Mouse (Mus musculus): ENCODE results near the gene Cdh20. TPM values are rescaled to one million over a fixed set of nuclear protein-coding genes. Genes with fewer than 3 reads are reported as not detected.

The Cdh20 gene
- total RNA-seq (2014; fragmentation: Nextera tagmentation) (not detected in 2 replicates), total RNA-seq (2017) (not detected in 2 replicates)

DNA sequence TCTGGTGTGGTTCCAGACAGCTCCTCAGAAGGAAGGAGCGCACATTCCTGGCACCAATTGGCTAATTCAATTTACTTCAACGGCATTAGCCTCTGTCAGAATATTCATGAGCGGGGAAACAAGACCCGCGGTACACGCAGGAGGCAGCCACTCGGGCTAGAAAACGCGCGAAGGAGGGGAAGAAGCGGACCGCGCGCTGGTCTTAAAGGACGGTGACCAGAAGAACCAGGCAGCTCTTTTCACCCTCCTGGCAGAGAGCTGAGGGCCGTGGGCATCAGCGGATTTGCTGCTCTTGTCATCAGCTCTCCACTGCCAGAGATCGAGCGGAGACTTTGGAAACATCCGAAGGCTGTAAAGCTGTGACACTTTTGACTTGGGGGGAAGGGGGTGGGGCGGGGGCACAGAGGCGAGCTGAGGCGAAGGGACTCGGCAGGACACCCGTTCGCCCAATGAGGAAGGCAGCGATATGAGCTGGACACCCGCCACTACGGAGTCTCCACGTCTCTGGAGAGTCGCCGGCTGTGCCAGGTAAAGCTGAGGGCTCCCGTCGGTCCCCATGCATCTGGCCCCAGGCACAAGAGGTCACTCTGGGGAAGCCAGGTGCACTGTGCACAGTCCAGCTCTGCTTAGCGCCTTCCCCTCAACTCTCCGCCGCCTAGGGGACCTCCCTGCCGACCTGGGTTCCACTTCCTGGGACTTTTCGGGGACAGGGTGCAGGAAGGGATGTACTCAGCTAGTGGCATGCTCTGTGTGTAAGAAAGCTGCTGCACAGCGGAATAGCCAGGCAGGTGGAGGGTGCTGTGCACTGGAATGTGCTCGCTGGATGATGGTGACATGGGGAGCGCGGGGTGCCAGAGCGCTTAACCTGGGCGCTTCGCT is at the start of gene Cdh20:
TSS of gene Cdh20 (plus strand) at position 159 of the 879 bp plus-strand sequence.
- 0 out of 2 replicates have a peak, but pooled peaks have one; percentile 9 for ATAC-seq (replicated peaks; ENCODE audit: poor library complexity, severe bottlenecking)

DNA sequence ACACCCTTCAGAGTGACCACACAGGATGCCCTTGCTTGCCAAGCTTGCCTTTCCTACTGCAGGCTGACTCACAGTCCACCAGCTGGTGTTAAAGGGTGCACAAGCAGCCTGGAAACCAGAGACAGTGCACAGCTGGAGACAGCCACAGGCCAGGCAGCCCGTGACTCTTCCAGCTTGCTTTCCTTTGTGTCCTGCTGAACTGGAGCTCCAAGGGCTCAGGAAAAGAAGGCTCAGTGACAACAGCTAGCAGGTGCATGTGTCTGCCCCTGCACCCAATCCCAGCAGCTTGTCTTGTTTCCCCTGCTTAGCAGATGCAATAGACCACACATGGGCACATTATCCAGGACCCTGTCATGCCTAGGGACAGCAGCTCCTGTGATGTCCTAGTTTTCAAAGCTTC is 21.5 kb upstream of the Cdh20 start:
- ATAC-seq (replicated peaks; ENCODE audit: poor library complexity, severe bottlenecking): no peak

DNA sequence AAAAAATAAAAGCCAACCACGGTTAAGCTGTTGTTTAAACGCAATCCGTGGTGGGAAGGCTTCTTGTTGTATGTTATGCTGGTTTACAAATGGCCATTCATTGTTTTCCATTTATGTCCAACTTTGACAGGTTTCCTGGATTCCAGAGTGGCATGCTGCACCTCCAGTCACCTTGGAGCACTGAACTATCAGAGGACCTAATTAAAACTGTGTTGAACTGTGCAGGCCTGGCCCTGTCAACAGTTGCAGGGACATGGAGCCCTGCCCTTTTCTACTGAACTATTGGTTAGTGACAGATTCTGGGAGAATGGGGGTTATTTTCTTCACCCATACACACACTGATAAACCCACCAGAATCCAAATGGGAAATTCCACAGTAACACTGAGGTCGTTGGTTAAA is 20.9 kb upstream of the Cdh20 start:
- no peak for ATAC-seq (replicated peaks; ENCODE audit: poor library complexity, severe bottlenecking)

DNA sequence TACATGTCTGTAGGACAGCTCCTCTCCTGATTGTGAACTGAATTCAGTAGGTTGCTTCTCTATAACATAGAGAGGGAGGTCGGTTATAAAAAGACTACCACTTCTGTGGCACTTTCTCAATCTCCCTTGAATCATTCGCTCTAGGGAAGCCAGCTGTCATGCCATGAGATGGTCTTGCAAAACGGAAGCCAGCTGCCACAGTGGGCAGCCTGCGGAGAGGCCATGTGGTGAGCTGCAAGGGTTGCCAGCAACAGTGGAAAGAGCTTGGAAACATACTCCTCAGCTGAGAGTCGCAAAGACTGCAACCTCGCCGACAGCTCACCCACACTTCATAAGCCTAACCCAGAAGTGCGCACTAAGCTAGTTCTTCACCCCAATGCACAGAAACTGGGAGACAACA is 13.8 kb upstream of the Cdh20 start:
- ATAC-seq (replicated peaks; ENCODE audit: poor library complexity, severe bottlenecking): peak; percentile 46; the same call in 1 of the 2 replicates

DNA sequence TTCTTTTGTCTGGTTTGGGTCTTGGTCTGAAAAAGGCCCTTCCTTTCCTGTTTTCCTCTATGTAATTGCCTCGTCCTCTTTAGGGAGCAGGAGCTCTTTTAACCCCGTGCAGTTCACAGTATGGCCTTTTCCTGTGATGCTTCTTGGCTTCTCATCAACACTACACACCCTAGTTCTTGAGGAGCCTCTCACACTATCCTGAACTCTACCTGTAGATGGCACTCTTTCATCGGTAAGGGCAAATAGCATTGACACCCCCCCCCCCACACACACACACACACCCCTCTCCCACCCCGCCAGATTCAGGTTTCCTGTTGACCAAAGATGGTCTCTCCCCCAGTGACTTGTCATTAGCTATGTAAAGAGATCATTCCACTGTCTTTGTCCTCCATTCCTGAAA is 12.4 kb upstream of the Cdh20 start:
- no peak for ATAC-seq (replicated peaks; ENCODE audit: poor library complexity, severe bottlenecking)

DNA sequence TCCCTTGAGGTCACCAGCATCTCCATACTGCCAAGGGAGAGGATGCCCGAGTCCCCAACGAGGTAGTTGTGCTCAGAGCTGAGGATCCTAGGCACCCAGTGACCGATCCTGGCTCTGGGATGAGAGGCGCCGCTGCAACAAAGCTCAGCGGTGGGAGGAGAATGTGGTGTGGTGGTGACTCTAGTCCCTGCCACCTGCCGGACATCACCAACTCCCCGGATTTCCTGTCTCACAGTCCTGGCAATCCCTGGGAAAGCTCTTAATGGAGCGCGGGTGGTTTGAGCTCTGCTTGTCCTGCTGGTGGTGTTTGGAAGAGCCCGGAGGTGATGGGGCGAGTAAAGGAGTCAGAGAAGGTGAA is 900 bp downstream of the Cdh20 start:
- ATAC-seq (replicated peaks; ENCODE audit: poor library complexity, severe bottlenecking): 0 out of 2 replicates have a peak, but pooled peaks have one; percentile 17

DNA sequence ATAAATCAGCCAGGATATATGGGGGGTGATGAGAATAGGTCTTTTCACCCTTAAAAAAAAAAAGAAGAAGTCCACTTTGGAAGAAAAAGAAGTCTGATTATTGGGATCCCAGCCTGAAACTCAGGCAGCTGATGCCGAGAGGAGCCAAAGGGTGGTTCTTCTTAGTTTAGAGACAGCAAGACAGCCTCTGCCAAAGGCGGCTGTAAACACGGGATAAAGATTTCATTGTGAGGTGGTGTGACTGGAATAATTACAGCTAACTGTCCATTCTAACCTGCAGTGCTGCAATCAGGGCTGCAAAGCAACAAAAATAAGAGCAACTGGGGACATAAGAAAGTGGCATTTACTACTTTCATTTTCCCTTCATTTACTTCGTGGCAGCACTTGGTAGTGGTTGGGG is 3.6 kb downstream of the Cdh20 start:
- ATAC-seq (replicated peaks; ENCODE audit: poor library complexity, severe bottlenecking): no peak

DNA sequence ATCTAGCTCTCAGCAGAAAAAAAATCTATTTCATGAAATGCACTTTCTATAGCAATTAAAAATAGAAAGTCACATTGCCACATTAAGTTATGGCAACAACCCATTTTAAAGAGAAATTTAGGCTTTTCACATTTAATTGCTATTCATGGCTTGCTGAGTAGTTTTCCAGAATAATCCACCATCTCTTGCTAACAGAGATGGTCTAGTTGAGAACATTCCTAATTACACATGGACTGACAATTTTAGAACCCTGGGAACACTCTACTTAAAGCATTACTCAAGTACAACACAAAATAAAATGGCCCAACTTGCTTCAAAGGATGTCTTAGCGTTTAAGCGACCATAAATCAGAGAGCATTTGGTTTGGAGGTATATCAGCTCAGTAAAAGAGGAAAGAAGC is 4.9 kb downstream of the Cdh20 start:
- no peak for ATAC-seq (replicated peaks; ENCODE audit: poor library complexity, severe bottlenecking)

DNA sequence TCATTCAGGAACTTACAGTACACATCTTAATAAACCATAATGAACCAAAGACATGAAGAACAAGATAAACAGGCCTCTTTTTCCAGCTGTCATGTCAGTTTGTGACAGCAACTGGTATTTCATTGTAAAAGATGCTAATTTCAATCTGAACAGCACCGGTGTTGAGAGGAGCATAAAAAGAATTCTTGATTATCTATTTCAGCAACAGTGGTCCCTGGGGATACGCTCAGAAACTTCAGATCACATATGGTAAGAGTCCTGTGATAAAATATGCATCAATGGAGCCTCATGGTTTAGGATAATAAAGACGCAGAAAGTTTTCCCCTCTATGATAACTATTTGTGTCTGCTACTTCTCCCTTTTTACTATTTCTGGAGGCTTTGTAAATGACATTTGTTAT is 25.2 kb downstream of the Cdh20 start:
- no peak for ATAC-seq (replicated peaks; ENCODE audit: poor library complexity, severe bottlenecking)

DNA sequence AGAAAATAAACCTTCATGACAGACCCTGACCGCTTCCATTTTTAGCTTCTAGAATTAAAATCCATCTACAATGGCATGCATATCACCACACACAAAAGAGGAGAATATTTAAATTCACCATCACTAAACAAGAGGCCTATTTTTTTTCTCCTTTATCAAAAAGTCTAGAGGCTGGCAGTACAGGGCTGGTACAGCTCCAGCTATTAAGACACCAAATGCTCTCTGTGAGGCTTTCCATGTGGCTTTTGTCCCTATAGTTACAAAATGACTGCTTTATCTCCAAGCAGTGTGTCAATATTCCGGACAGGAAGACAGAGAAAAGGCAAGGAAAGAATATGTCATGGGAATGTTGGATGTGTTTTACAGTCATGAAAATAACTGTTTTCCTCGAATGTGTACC is 27.8 kb downstream of the Cdh20 start:
- no peak for ATAC-seq (replicated peaks; ENCODE audit: poor library complexity, severe bottlenecking)

DNA sequence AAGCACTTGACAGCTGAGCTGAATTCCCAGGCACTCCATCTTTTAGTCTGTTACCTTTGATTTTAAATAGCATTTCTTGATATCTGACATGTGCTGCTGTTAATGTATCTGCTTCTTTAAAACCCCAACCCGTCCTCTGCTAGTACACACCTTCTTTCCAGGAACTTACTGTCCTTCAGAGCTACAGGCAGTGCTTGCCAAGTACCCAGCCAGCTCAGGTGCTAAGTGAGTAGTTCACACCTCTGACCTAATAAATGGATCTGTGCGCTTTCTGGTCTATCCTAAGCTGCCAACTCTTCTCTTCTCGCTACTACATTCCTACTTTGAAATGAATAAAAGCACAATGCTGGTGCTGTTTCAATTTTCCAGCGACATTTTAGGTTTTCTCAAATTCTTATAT is 28.8 kb downstream of the Cdh20 start:
- ATAC-seq (replicated peaks; ENCODE audit: poor library complexity, severe bottlenecking): no peak

DNA sequence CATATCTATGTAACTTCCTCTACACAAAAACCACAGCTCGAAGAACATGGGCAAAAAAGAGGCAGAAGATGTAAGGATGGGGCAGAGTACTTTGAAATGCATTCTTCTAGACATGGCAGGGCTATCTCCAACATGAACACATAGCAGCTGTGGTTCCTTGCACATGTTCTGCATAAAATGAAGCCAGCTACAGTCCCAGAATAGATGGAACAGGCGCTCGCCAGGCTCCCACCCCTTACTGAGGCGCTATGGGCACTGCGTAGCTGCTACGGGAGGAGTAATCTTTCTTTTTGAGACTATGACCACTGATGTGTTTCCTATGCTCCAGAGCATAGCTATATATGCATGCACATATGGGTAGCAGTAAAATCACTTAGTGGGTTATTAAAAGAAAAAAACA is 36.4 kb downstream of the Cdh20 start:
- ATAC-seq (replicated peaks; ENCODE audit: poor library complexity, severe bottlenecking): no peak

DNA sequence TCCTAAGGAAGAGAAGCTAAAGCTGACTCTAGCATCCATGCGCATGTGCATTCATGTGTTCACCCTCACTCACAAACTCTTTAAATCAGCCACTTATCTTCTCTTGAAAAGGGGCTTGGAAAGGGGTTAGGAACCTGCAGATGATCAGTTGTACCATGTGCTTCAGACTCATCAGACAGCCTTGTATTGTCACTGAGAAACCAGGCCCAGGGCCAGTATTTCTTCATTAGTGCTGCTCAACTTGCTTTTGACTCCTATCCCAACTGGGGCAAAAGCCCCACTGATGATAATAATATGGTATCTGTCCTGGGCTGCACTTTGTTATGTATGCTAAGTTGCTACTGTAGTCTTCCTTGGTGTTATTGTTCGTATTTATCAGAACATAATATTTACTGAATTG is 38.9 kb downstream of the Cdh20 start:
- ATAC-seq (replicated peaks; ENCODE audit: poor library complexity, severe bottlenecking): no peak

DNA sequence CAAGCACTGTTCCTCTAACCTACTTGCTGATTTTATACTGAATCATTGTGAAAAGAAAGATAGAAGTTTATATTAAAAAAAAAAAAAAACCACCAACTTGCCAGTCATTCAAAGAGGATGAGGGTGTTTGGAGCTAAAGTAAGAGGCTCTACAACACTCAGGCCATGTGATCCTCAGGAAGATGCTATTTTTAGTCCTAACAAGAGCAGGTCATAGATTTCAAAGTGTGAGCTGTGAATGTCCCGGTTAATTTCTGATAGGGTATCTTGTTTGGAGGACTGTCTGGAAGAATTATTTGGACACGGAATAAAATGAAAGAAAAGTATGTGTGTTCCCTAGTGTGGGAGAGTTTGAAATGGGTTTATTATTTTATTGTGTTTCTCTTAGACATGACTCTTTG is 49.2 kb downstream of the Cdh20 start:
- no peak for ATAC-seq (replicated peaks; ENCODE audit: poor library complexity, severe bottlenecking)

DNA sequence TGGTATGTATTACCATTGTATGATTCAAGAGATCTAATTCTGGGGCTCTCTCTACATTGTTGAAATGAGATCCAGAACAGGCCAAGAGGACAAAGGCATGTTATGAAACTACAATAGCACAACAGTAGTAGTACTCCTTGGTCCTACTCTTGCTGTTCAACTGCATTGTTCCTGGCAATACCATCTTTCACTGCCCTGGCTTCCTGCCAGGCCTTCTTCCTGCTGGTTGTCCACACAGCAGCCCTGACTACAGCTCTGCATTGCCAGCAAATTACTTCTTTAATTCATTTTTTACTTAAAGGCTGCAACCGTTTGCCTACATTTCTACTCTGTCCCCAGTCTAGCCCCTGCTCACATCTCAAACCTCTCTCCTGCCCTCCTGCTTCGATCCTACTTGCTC is 59.8 kb downstream of the Cdh20 start:
- ATAC-seq (replicated peaks; ENCODE audit: poor library complexity, severe bottlenecking): no peak

DNA sequence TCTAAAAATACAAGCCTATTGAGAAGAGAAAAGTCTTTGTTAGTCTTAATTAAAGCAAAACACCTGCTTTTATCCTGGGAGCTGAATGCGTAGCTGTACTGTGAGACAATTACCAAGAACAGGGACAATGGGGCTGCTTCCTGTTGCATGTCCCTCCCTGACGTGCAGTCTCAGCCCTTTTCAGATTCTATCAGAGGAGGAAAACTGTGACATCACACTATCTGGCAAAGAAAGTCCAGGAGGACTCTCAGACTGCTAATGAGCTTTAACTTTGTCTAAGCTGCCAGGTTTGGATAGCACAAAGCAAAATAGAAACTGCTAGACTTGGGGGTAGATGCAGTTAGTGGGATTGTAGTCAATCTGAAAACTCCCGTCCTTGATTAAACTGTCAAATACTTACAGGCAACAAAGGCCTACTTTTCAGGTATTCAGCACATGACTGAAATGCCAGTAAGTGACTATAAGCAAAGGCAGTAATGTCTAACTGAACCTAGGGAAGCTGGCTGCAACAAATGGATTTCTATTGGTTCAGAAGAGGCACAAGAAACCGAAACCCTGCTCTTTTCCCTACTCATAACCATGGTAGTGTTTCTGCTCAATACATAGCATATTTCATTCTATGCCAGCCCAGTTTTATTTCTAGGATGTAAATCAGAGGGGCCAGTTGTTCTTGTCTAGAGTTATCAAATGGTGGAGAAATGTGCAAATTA is 70.0 kb downstream of the Cdh20 start:
- ATAC-seq (replicated peaks; ENCODE audit: poor library complexity, severe bottlenecking): no peak

DNA sequence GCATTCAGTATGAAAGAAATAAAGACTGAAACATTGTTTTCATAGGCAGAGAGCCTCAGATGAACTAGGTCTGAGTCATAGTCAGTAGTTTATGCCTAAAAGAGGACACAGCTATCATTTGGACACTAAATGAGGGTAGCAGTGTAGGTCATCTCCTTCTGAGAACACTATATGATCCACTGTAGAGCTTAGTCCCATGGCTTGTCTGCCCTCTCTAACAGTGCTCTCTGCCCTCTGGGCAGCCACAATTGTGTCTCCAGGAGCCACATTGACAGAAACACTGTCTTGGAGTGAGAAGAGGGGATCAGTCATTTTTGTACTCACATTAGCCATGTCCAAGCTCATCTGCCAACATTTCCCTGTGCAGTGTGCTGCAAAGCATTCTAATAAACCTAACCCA is 70.7 kb downstream of the Cdh20 start:
- ATAC-seq (replicated peaks; ENCODE audit: poor library complexity, severe bottlenecking): no peak

DNA sequence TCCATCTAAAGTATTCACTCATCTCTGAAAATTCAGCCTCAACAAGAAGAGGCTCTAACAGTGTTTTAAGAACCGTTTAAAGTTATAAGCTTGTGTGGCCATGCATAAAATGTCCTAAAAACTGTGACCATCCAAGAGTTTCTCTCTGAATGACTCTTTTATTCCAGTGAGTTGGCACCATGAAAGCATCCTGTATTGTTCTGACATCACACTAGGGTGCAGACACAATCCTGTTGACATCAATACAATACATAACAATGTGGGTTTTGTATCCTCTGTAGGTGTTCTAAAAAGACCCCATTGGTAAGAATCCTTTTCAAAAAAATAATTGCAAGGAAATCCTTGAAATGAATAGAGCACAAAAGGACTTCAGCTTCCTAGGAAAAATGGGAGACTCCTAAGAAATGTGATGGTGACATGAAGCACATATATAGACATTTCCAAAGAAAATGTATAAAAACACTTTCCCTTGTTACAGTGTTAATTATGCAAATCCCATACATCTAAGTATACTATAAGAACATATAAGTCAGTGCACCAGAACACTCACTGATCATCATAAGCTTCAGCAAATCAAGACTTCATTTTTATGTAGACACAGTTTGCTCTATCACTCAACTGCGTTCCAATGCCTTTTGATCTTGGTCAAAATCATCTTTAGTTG is 80.1 kb downstream of the Cdh20 start:
- ATAC-seq (replicated peaks; ENCODE audit: poor library complexity, severe bottlenecking): no peak

DNA sequence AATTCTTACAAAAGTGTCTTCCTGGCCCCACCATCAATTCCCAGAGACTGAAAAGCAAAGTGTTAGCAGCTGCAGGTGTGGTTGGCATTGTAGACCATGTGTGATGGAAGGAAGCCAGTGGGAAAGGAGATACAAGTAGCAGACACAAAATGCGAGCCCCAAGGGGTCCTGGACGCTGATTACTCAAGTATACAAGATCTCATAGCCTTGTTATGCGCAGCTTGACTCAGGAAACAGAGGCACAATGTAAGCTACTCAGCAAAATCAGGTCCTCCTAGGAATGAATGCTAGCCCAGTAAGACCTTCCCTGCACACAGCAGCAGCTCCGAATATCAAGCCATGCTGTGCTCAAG is 80.6 kb downstream of the Cdh20 start:
- no peak for ATAC-seq (replicated peaks; ENCODE audit: poor library complexity, severe bottlenecking)

DNA sequence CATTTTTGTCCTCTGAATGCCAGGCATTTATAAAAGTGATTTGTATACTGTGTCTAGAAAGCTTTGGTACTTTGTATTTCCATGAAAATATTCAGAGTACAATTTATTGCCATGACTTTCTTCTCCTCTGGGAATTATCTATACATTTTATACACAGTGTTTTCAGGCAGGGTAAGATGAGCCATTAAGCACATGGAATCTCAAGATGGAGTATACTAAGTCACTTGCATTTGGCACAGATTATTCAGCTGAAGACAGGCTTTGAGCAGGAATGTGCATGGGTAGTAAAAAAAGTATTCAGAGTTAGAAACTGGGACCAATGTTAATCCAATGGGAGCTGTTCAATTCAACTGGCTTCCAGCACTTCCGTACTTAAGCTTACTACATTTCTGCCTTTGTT is 109.1 kb downstream of the Cdh20 start:
- ATAC-seq (replicated peaks; ENCODE audit: poor library complexity, severe bottlenecking): no peak

DNA sequence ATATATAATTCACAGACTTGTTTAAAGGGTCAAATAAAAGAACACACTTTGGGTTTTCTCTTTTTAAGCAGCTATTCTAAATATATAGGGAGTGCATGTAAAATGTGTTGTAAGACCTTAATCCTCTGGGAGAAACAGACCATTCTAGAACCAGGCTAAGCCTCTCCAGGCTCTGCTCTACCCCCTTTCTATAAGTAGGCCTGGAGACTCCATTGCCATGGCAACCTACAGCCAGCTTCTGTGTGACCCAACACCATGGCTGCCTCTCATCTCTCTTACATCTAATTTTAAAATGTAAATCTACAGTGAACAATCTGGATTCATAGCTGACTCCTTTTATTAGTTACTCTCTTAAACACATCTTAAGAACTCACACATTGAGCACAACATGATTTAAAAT is 133.5 kb downstream of the Cdh20 start:
- no peak for ATAC-seq (replicated peaks; ENCODE audit: poor library complexity, severe bottlenecking)

Measured in granulocyte monocyte progenitor cell, adult 5-6 weeks (primary cell).